Mouse (Mus musculus) kidney, postnatal 4 days (tissue): Measurements from ENCODE around the gene Cdc37.
"Not testable (repeated sequence)": the region's sequence is repeated elsewhere in the genome, so short reads cannot be mapped to it uniquely, and the experiment has no call there.

Source experiments
- DNase-seq, 2 experiments: peaks; one replicate each; pipeline ENCODE4 v3.0.0; 2021; ENCODE audit warnings: mixed read lengths in 2 of 2

Gene Cdc37

GRCm38 (mm10) chr9:21149654-21150419 is at the start of gene Cdc37:
TSS of gene Cdc37 (minus strand) at chr9:21149982.
- DNase-seq, result peak; percentile 96 to 97

- DNase-seq, result no peak
Observed at GRCm38 (mm10) chr9:21198960-21199359, 49.2 kb upstream of the Cdc37 start.

GRCm38 (mm10) chr9:21197981-21198380 is 48.2 kb upstream of the Cdc37 start:
- DNase-seq, result peak; percentile 56 to 67

- DNase-seq, result peak; percentile 39 to 62
Observed at GRCm38 (mm10) chr9:21196521-21197433, 47.0 kb upstream of the Cdc37 start.

- not testable (repeated sequence) for DNase-seq
Observed at GRCm38 (mm10) chr9:21195736-21196505, 46.1 kb upstream of the Cdc37 start.

GRCm38 (mm10) chr9:21194787-21195493 is 45.2 kb upstream of the Cdc37 start:
- no peak for DNase-seq

GRCm38 (mm10) chr9:21193786-21194185 is 44.0 kb upstream of the Cdc37 start:
- DNase-seq, result no peak

GRCm38 (mm10) chr9:21190670-21191069 is 40.9 kb upstream of the Cdc37 start:
- no peak for DNase-seq

- DNase-seq, result peak in 1 of 2 experiments; percentile 40
Observed at GRCm38 (mm10) chr9:21189905-21190304, 40.1 kb upstream of the Cdc37 start.

- DNase-seq, result peak in 1 of 2 experiments; percentile 35
Observed at GRCm38 (mm10) chr9:21185436-21185835, 35.7 kb upstream of the Cdc37 start.

- DNase-seq, result peak; percentile 52 to 70
Observed at GRCm38 (mm10) chr9:21184733-21185132, 35.0 kb upstream of the Cdc37 start.

GRCm38 (mm10) chr9:21183905-21184413 is 34.2 kb upstream of the Cdc37 start:
- peak; percentile 72 to 77 for DNase-seq

GRCm38 (mm10) chr9:21183421-21183820 is 33.6 kb upstream of the Cdc37 start:
- no peak for DNase-seq

GRCm38 (mm10) chr9:21181421-21182220 is 31.8 kb upstream of the Cdc37 start:
- DNase-seq, result peak; percentile 72 to 80

GRCm38 (mm10) chr9:21180841-21181240 is 31.1 kb upstream of the Cdc37 start:
- DNase-seq, result no peak

- DNase-seq, result no peak
Observed at GRCm38 (mm10) chr9:21180402-21180801, 30.6 kb upstream of the Cdc37 start.

- no peak for DNase-seq
Observed at GRCm38 (mm10) chr9:21172364-21172763, 22.6 kb upstream of the Cdc37 start.

GRCm38 (mm10) chr9:21169157-21169556 is 19.4 kb upstream of the Cdc37 start:
- DNase-seq, result no peak

- peak; percentile 87 to 89 for DNase-seq
Observed at GRCm38 (mm10) chr9:21168161-21169123, 18.7 kb upstream of the Cdc37 start.
